Mouse (Mus musculus) CH12.LX (cell line): ENCODE data around the gene Man1a.

Source experiments
- CTCF ChIP-seq, 2 experiments: IDR thresholded peaks in 1 of 2; conservative IDR thresholded peaks in 1 of 2; 2 replicates each; pipeline ENCODE4 v1.5.1; 2011 to 2012; ENCODE audit warnings: low read depth in 2 of 2, low read length in 2 of 2, improper control_type of control experiment in 1 of 2, inconsistent platforms in 1 of 2, mild to moderate bottlenecking in 1 of 2, moderate library complexity in 1 of 2
- JUN ChIP-seq: IDR thresholded peaks from 2 replicates; pipeline ENCODE4 v1.6.1; 2011; ENCODE audit warnings: low read depth, mild to moderate bottlenecking, low read length, improper control_type of control experiment, moderate library complexity; ENCODE audit not compliant: insufficient read depth
- MAX ChIP-seq: IDR thresholded peaks from 2 replicates; pipeline ENCODE4 v1.6.1; 2011; ENCODE audit warnings: low read length, improper control_type of control experiment
- NELFE ChIP-seq: IDR thresholded peaks from 2 replicates; pipeline ENCODE4 v1.6.1; 2011; ENCODE audit warnings: low read depth, low read length, improper control_type of control experiment

GRCm38 (mm10) chr10:53978647-53979046, 97.8 kb downstream of the Man1a start:
- TF ChIP-seq CTCF (conservative IDR thresholded peaks at IDR 0.05 in 1 of 2, IDR thresholded peaks at IDR 0.05 in 1 of 2; ENCODE audit: low read depth in 2 of 2, low read length in 2 of 2) (no peak), JUN (no peak), NELFE (no peak), MAX (no peak)
